Mouse (Mus musculus): ENCODE measurements around the gene Tmem9. TPM values are rescaled to one million over a fixed set of nuclear protein-coding genes. Genes with fewer than 3 reads are reported as not detected.

Tmem9 gene
- polyA plus RNA-seq, 1 experiment from 2014 or later = 149 TPM

- H3K9me3 ChIP-seq = no peaks in the 10 kb centered on the region
- no peak for ATAC-seq (replicated peaks)
- H3K4me2 ChIP-seq (replicated peaks) = no peak overlapping the region
- H3K27ac ChIP-seq (replicated peaks) = no peak overlapping the region
- peaks cover 7% of the 10 kb centered on the region for H3K4me1 ChIP-seq
- no peaks in the 10 kb centered on the region for H3K27me3 ChIP-seq
- H3K36me3 ChIP-seq = peaks cover 19% of the 10 kb centered on the region
- H3K4me3 ChIP-seq = no peak overlapping the region
- no peak overlapping the region for H3K9ac ChIP-seq (replicated peaks)
- WGBS = 76% methylated on average over 5 of the region's 5 CpGs
Measured at GRCm38 (mm10) chr1:136038746-136039538, 31.0 kb downstream of the Tmem9 start.

GRCm38 (mm10) chr1:136040452-136040851 lies 32.5 kb downstream of the Tmem9 start:
- Histone ChIP-seq H3K4me3 (no peak overlapping the region), H3K4me1 (peaks cover 7% of the 10 kb centered on the region), H3K9ac (replicated peaks) (no peak overlapping the region), H3K9me3 (no peaks in the 10 kb centered on the region), H3K4me2 (replicated peaks) (no peak overlapping the region), H3K27me3 (no peaks in the 10 kb centered on the region), H3K36me3 (peaks cover 5% of the 10 kb centered on the region; the same call in 1 of the 2 replicates), H3K27ac (replicated peaks) (no peak overlapping the region)
- ATAC-seq (replicated peaks) = no peak
- WGBS = 20% methylated on average over 11 of the region's 11 CpGs

GRCm38 (mm10) chr1:136040874-136041273 lies 32.9 kb downstream of the Tmem9 start:
- Histone ChIP-seq H3K9me3 (no peaks in the 10 kb centered on the region), H3K27ac (replicated peaks) (no peak overlapping the region), H3K9ac (replicated peaks) (no peak overlapping the region), H3K27me3 (no peaks in the 10 kb centered on the region), H3K4me3 (no peak overlapping the region), H3K4me1 (peaks cover 7% of the 10 kb centered on the region), H3K36me3 (0 out of 2 replicates have a peak, but pooled peaks cover under 1% of the 10 kb centered on the region), H3K4me2 (replicated peaks) (no peak overlapping the region)
- ATAC-seq (replicated peaks) = no peak
- WGBS = 28% methylated on average over 4 of the region's 4 CpGs

- Histone ChIP-seq H3K9me3 (no peaks in the 10 kb centered on the region), H3K36me3 (no peaks in the 10 kb centered on the region), H3K4me3 (no peak overlapping the region), H3K4me2 (replicated peaks) (no peak overlapping the region), H3K27me3 (peaks cover 19% of the 10 kb centered on the region), H3K4me1 (peaks cover 11% of the 10 kb centered on the region), H3K9ac (replicated peaks) (no peak overlapping the region), H3K27ac (replicated peaks) (no peak overlapping the region)
- 14% methylated on average over 4 of the region's 4 CpGs for WGBS
- peak; percentile 20; the same call in 1 of the 2 replicates for ATAC-seq (replicated peaks)
Measured at GRCm38 (mm10) chr1:136045774-136046173, 37.8 kb downstream of the Tmem9 start.

- Histone ChIP-seq H3K4me2 (replicated peaks) (no peak overlapping the region), H3K27me3 (peaks cover 25% of the 10 kb centered on the region), H3K36me3 (no peaks in the 10 kb centered on the region), H3K27ac (replicated peaks) (no peak overlapping the region), H3K9me3 (no peaks in the 10 kb centered on the region), H3K4me3 (no peak overlapping the region), H3K4me1 (peaks cover 11% of the 10 kb centered on the region), H3K9ac (replicated peaks) (no peak overlapping the region)
- ATAC-seq (replicated peaks) = no peak
- WGBS = 2% methylated on average over 2 of the region's 2 CpGs
Measured at GRCm38 (mm10) chr1:136047432-136047831, 39.5 kb downstream of the Tmem9 start.

DNA sequence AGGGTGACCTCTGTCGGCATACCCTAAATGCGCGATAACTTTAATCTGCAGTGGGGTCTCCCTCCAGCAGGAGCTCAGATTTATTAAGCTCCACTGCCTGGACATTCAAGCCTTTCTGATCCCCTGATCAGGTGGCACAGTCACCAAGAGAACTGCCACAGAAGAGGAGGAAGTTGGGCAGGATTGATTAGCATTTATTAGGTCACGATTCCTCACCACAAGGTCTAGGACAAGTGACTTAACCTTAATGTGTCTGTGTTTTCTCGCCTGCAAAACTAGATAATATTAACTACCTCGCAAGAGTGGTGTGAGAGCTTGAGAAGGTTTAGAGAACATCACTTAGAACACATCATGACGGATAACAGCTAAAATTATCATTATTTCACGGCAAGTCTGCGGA lies 39.9 kb downstream of the Tmem9 start:
- no peak overlapping the region for H3K4me2 ChIP-seq (replicated peaks)

GRCm38 (mm10) chr1:136050312-136051012 lies 42.5 kb downstream of the Tmem9 start, which contains the start of gene Ascl5:
Ascl5 (plus strand) TSS chr1:136050804.
- Histone ChIP-seq H3K9ac (replicated peaks) (peak within 1 kb of the TSS; percentile 40), H3K27ac (replicated peaks) (no peak within 1 kb of the TSS), H3K27me3 (peaks cover 28% of the 10 kb centered on the region), H3K4me2 (replicated peaks) (peak within 1 kb of the TSS; percentile 59), H3K4me1 (peaks cover 12% of the 10 kb centered on the region), H3K9me3 (no peaks in the 10 kb centered on the region), H3K4me3 (peak within 1 kb of the TSS; percentile 39), H3K36me3 (no peaks in the 10 kb centered on the region)
- no peak; the same call in 1 of the 2 replicates for ATAC-seq (replicated peaks)
- WGBS = 23% methylated on average over 29 of the region's 29 CpGs

More for the DNA sequence above, 39.9 kb downstream of the Tmem9 start:
- H3K9me3 ChIP-seq = no peaks in the 10 kb centered on the region
- H3K36me3 ChIP-seq = no peaks in the 10 kb centered on the region
- H3K4me3 ChIP-seq = no peak overlapping the region
- whole genome bisulfite sequencing = 83% methylated on average over 9 of the region's 9 CpGs
- no peak for ATAC-seq (replicated peaks)
- no peak overlapping the region for H3K27ac ChIP-seq (replicated peaks)
- H3K9ac ChIP-seq (replicated peaks) = no peak overlapping the region
- peaks cover 28% of the 10 kb centered on the region for H3K27me3 ChIP-seq
- H3K4me1 ChIP-seq = peaks cover 11% of the 10 kb centered on the region

DNA sequence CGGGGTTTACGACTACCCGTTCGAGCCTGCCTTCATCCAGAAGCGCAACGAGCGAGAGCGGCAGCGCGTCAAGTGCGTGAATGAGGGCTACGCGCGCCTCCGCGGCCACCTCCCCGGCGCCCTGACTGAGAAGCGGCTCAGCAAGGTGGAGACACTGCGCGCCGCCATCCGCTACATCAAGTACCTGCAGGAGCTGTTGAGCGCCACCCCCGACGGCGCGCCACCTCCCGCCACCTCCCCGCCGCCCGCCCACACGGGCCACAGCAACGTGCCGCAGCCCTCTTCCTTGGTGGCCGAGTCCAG lies 43.0 kb downstream of the Tmem9 start:
- Histone ChIP-seq H3K9ac (replicated peaks) (peak overlapping the region; percentile 40), H3K4me2 (replicated peaks) (peak overlapping the region; percentile 59), H3K4me3 (peak overlapping the region; percentile 39), H3K4me1 (peaks cover 17% of the 10 kb centered on the region), H3K9me3 (no peaks in the 10 kb centered on the region), H3K27ac (replicated peaks) (no peak overlapping the region), H3K36me3 (no peaks in the 10 kb centered on the region), H3K27me3 (peaks cover 28% of the 10 kb centered on the region)
- under 1% methylated on average over 36 of the region's 36 CpGs for whole genome bisulfite sequencing
- peak; percentile 53 for ATAC-seq (replicated peaks)

- Histone ChIP-seq H3K9me3 (no peaks in the 10 kb centered on the region), H3K36me3 (no peaks in the 10 kb centered on the region), H3K4me2 (replicated peaks) (peak overlapping the region; percentile 59), H3K4me1 (peaks cover 22% of the 10 kb centered on the region), H3K27me3 (peaks cover 28% of the 10 kb centered on the region), H3K9ac (replicated peaks) (peak overlapping the region; percentile 40), H3K27ac (replicated peaks) (no peak overlapping the region), H3K4me3 (peak overlapping the region; percentile 39)
- ATAC-seq (replicated peaks) = peak; percentile 61
- WGBS = under 1% methylated on average over 6 of the region's 6 CpGs
Measured at GRCm38 (mm10) chr1:136051465-136051864, 43.5 kb downstream of the Tmem9 start.

GRCm38 (mm10) chr1:136052547-136052946 lies 44.6 kb downstream of the Tmem9 start, which contains the start of gene Cacna1s:
Cacna1s (plus strand) TSS chr1:136052750.
- WGBS = 43% methylated on average over 11 of the region's 11 CpGs

GRCm38 (mm10) chr1:136055771-136056170 lies 47.8 kb downstream of the Tmem9 start:
- WGBS = 30% methylated on average over 3 of the region's 3 CpGs
- Histone ChIP-seq H3K27ac (replicated peaks) (peak overlapping the region; percentile 40), H3K27me3 (peaks cover 10% of the 10 kb centered on the region; the same call in 1 of the 2 replicates), H3K9me3 (no peaks in the 10 kb centered on the region), H3K4me1 (peaks cover 23% of the 10 kb centered on the region), H3K9ac (replicated peaks) (no peak overlapping the region), H3K4me2 (replicated peaks) (no peak overlapping the region), H3K4me3 (no peak overlapping the region), H3K36me3 (no peaks in the 10 kb centered on the region)
- ATAC-seq (replicated peaks) = peak; percentile 20; the same call in 1 of the 2 replicates

More at GRCm38 (mm10) chr1:136052547-136052946, 44.6 kb downstream of the Tmem9 start, which contains the start of gene Cacna1s:
- no peak for ATAC-seq (replicated peaks)
- H3K4me2 ChIP-seq (replicated peaks) = no peak within 1 kb of the TSS
- H3K27ac ChIP-seq (replicated peaks) = no peak within 1 kb of the TSS
- no peaks in the 10 kb centered on the region for H3K9me3 ChIP-seq
- no peak within 1 kb of the TSS for H3K4me3 ChIP-seq
- H3K36me3 ChIP-seq = no peaks in the 10 kb centered on the region
- peaks cover 28% of the 10 kb centered on the region for H3K27me3 ChIP-seq
- peaks cover 27% of the 10 kb centered on the region for H3K4me1 ChIP-seq
- H3K9ac ChIP-seq (replicated peaks) = no peak within 1 kb of the TSS

- Histone ChIP-seq H3K27me3 (no peaks in the 10 kb centered on the region), H3K4me2 (replicated peaks) (no peak overlapping the region), H3K4me3 (no peak overlapping the region), H3K9ac (replicated peaks) (no peak overlapping the region), H3K36me3 (no peaks in the 10 kb centered on the region), H3K9me3 (no peaks in the 10 kb centered on the region), H3K27ac (replicated peaks) (no peak overlapping the region), H3K4me1 (peaks cover 27% of the 10 kb centered on the region)
- 54% methylated on average over 3 of the region's 3 CpGs for WGBS
- ATAC-seq (replicated peaks) = no peak
Measured at GRCm38 (mm10) chr1:136058594-136058993, 50.6 kb downstream of the Tmem9 start.
